Mouse (Mus musculus) MEL (cell line): ENCODE measurements around the gene Folr1. TPM values are rescaled to one million over a fixed set of nuclear protein-coding genes. Genes with fewer than 3 reads are reported as not detected.

ENCODE experiments used
- DNase-seq: peaks from one replicate; pipeline ENCODE4 v3.0.0; 2011; ENCODE audit warnings: low read depth, low spot score
- H3K27ac ChIP-seq: 2 replicates; pipeline ENCODE4 v1.5.1; 2012; ENCODE audit warnings: low read depth, mild to moderate bottlenecking, control low read depth, low read length, moderate library complexity; ENCODE audit not compliant: control insufficient read depth
- H3K27me3 ChIP-seq, 2 experiments: fragments of 150-350 bp in 1 of 2; sonication (generic) in 1 of 2; 2 replicates each; pipeline ENCODE4 v1.6.1; 2012; ENCODE audit warnings: low read length in 2 of 2, mild to moderate bottlenecking in 2 of 2, improper control_type of control experiment in 1 of 2, moderate library complexity in 1 of 2; ENCODE audit not compliant: insufficient read depth in 2 of 2, control insufficient read depth in 1 of 2
- H3K36me3 ChIP-seq, 2 experiments: 2 replicates each; pipeline ENCODE4 v1.6.1; 2012 to 2014; ENCODE audit warnings: low read length in 2 of 2, improper control_type of control experiment in 1 of 2, inconsistent platforms in 1 of 2, mild to moderate bottlenecking in 1 of 2; ENCODE audit not compliant: insufficient read depth in 2 of 2, control insufficient read depth in 1 of 2
- H3K4me1 ChIP-seq, 2 experiments: fragments of 150-350 bp in 1 of 2; sonication (generic) in 1 of 2; 2 replicates each; pipeline ENCODE4 v1.6.1; 2012; ENCODE audit warnings: low read length in 2 of 2, improper control_type of control experiment in 1 of 2, mild to moderate bottlenecking in 1 of 2; ENCODE audit not compliant: insufficient read depth in 2 of 2, control insufficient read depth in 1 of 2
- H3K4me3 ChIP-seq, 2 experiments: fragments of 150-350 bp in 1 of 2; sonication (generic) in 1 of 2; 2 replicates each; pipeline ENCODE4 v1.5.1; 2012; ENCODE audit warnings: low read depth in 2 of 2, low read length in 2 of 2, mild to moderate bottlenecking in 2 of 2, moderate library complexity in 2 of 2, control low read depth in 1 of 2, improper control_type of control experiment in 1 of 2; ENCODE audit not compliant: control insufficient read depth in 1 of 2, insufficient read depth in 1 of 2
- H3K79me2 ChIP-seq: 2 replicates; pipeline ENCODE4 v1.6.1; 2012; ENCODE audit warnings: mild to moderate bottlenecking, low read length, moderate library complexity; ENCODE audit not compliant: control insufficient read depth, poor library complexity, insufficient read depth
- H3K9ac ChIP-seq: 2 replicates; pipeline ENCODE4 v1.6.1; 2012; ENCODE audit warnings: low read depth, mild to moderate bottlenecking, control low read depth, low read length, moderate library complexity; ENCODE audit not compliant: control insufficient read depth, poor library complexity, severe bottlenecking
- H3K9me3 ChIP-seq: fragments of 150-350 bp; sonication (generic); replicated peaks from 2 replicates; pipeline ENCODE4 v1.6.1; 2012; ENCODE audit warnings: mild to moderate bottlenecking, low read length, improper control_type of control experiment, moderate library complexity; ENCODE audit not compliant: insufficient read depth
- CHD1 ChIP-seq: IDR thresholded peaks from 2 replicates; pipeline ENCODE4 v1.6.1; 2012; ENCODE audit warnings: low read depth, mild to moderate bottlenecking, inconsistent platforms, low read length, improper control_type of control experiment
- ETS1 ChIP-seq: IDR thresholded peaks from 2 replicates; pipeline ENCODE4 v1.6.1; 2012; ENCODE audit warnings: low read depth, mild to moderate bottlenecking, inconsistent platforms, low read length, improper control_type of control experiment, moderate library complexity
- GATA1 ChIP-seq: IDR thresholded peaks from 2 replicates; pipeline ENCODE4 v1.6.1; 2011; ENCODE audit warnings: low read depth, low read length, improper control_type of control experiment
- HCFC1 ChIP-seq: IDR thresholded peaks from 2 replicates; pipeline ENCODE4 v1.6.1; 2012; ENCODE audit warnings: low read depth, mild to moderate bottlenecking, inconsistent platforms, low read length, improper control_type of control experiment, moderate library complexity
- JUND ChIP-seq: IDR thresholded peaks from 2 replicates; pipeline ENCODE4 v1.6.1; 2011; ENCODE audit warnings: low read depth, mild to moderate bottlenecking, improper control_type of control experiment, low read length
- KAT2A ChIP-seq: conservative IDR thresholded peaks from 2 replicates; pipeline ENCODE4 v1.6.1; 2012; ENCODE audit warnings: low read depth, low read length, improper control_type of control experiment, inconsistent platforms
- MAX ChIP-seq: IDR thresholded peaks from 2 replicates; pipeline ENCODE4 v1.6.1; 2011; ENCODE audit warnings: low read length, improper control_type of control experiment
- MAZ ChIP-seq: IDR thresholded peaks from 2 replicates; pipeline ENCODE4 v1.6.1; 2012; ENCODE audit warnings: low read depth, mild to moderate bottlenecking, inconsistent platforms, low read length, improper control_type of control experiment
- MEF2A ChIP-seq: IDR thresholded peaks from 2 replicates; pipeline ENCODE4 v1.6.1; 2014; ENCODE audit warnings: low read depth, mild to moderate bottlenecking, inconsistent platforms, low read length, improper control_type of control experiment; ENCODE audit not compliant: poor library complexity, insufficient replicate concordance, severe bottlenecking; ENCODE audit errors: extremely low read depth
- MXI1 ChIP-seq: IDR thresholded peaks from 2 replicates; pipeline ENCODE4 v1.6.1; 2011; ENCODE audit warnings: mild to moderate bottlenecking, low read depth, low read length, improper control_type of control experiment
- MYC ChIP-seq: IDR thresholded peaks from 2 replicates; pipeline ENCODE4 v1.6.1; 2011; ENCODE audit warnings: low read depth, mild to moderate bottlenecking, low read length, improper control_type of control experiment, moderate library complexity
- NELFE ChIP-seq: IDR thresholded peaks from 2 replicates; pipeline ENCODE4 v1.6.1; 2011; ENCODE audit warnings: low read depth, low read length, improper control_type of control experiment
- NRF1 ChIP-seq: IDR thresholded peaks from 2 replicates; pipeline ENCODE4 v1.6.1; 2014; ENCODE audit warnings: low read depth, mild to moderate bottlenecking, inconsistent platforms, low read length, improper control_type of control experiment, moderate library complexity; ENCODE audit not compliant: poor library complexity, insufficient read depth, severe bottlenecking
- POLR2A ChIP-seq, 2 experiments: IDR thresholded peaks; 2 replicates each; pipeline ENCODE4 v1.6.1; 2011 to 2012; ENCODE audit warnings: low read length in 2 of 2, mild to moderate bottlenecking in 2 of 2, control low read depth in 1 of 2, improper control_type of control experiment in 1 of 2, low read depth in 1 of 2, moderate library complexity in 1 of 2; ENCODE audit not compliant: control insufficient read depth in 1 of 2, insufficient read depth in 1 of 2, poor library complexity in 1 of 2
- POLR2AphosphoS2 ChIP-seq: IDR thresholded peaks from 2 replicates; pipeline ENCODE4 v1.6.1; 2011; ENCODE audit warnings: low read length, improper control_type of control experiment
- POLR2AphosphoS5 ChIP-seq: IDR thresholded peaks from 2 replicates; pipeline ENCODE4 v1.6.1; 2012; ENCODE audit warnings: low read depth, borderline replicate concordance, mild to moderate bottlenecking, inconsistent platforms, low read length, moderate library complexity, mixed read lengths
- RAD21 ChIP-seq: IDR thresholded peaks from 2 replicates; pipeline ENCODE4 v1.6.1; 2011; ENCODE audit warnings: mild to moderate bottlenecking, low read depth, low read length, improper control_type of control experiment
- RCOR1 ChIP-seq: IDR thresholded peaks from 2 replicates; pipeline ENCODE4 v1.6.1; 2012; ENCODE audit warnings: low read depth, mild to moderate bottlenecking, inconsistent platforms, low read length, improper control_type of control experiment
- SIN3A ChIP-seq: IDR thresholded peaks from 2 replicates; pipeline ENCODE4 v1.6.1; 2012; ENCODE audit warnings: low read length, improper control_type of control experiment, inconsistent platforms
- UBTF ChIP-seq: IDR thresholded peaks from 2 replicates; pipeline ENCODE4 v1.6.1; 2012; ENCODE audit warnings: low read depth, mild to moderate bottlenecking, inconsistent platforms, low read length, improper control_type of control experiment, moderate library complexity, borderline replicate concordance; ENCODE audit not compliant: insufficient read depth
- USF1 ChIP-seq: IDR thresholded peaks from 2 replicates; pipeline ENCODE4 v1.6.1; 2014; ENCODE audit warnings: low read depth, mild to moderate bottlenecking, inconsistent platforms, low read length, improper control_type of control experiment, moderate library complexity
- ZC3H11A ChIP-seq: IDR thresholded peaks from 2 replicates; pipeline ENCODE4 v1.6.1; 2012; ENCODE audit warnings: low read depth, mild to moderate bottlenecking, inconsistent platforms, low read length, improper control_type of control experiment
- ZKSCAN1 ChIP-seq: IDR thresholded peaks from 2 replicates; pipeline ENCODE4 v1.6.1; 2012; ENCODE audit warnings: low read depth, mild to moderate bottlenecking, inconsistent platforms, low read length, improper control_type of control experiment, moderate library complexity
- ZMIZ1 ChIP-seq: IDR thresholded peaks from 2 replicates; pipeline ENCODE4 v1.6.1; 2012; ENCODE audit warnings: low read depth, mild to moderate bottlenecking, inconsistent platforms, low read length, improper control_type of control experiment, moderate library complexity
- ZNF384 ChIP-seq: IDR thresholded peaks from 2 replicates; pipeline ENCODE4 v1.6.1; 2012; ENCODE audit warnings: low read depth, mild to moderate bottlenecking, inconsistent platforms, low read length, improper control_type of control experiment
- polyA plus RNA-seq, 2 experiments: library from polyadenylated mRNA; stranded (reverse) in 1 of 2; unstranded in 1 of 2; fragments of >175 nt in 1 of 2; fragments of >200 nt in 1 of 2; gene quantifications; 2 replicates each; pipeline versions ENCODE4 v1.2.1 to v1.2.4; 2012; ENCODE audit warnings: low replicate concordance in 2 of 2, low read depth in 1 of 2; ENCODE audit not compliant: insufficient read length in 2 of 2, insufficient read depth in 1 of 2, missing spikeins in 1 of 2
- total RNA-seq: library from RNA; depleted of rRNA; stranded (reverse); fragments of 300-350 nt; gene quantifications from 2 replicates; pipeline ENCODE4 v1.2.3, GENCODE M21; 2012

The Folr1 gene
- total and polyA plus RNA-seq, 3 experiments = 0.07 to 0.12 TPM; not detected in 1

GRCm38 (mm10) chr7:101875978-101876377, 5.4 kb upstream of the Folr1 start:
- H3K36me3 ChIP-seq = no peaks in the 10 kb centered on the region
- H3K4me3 ChIP-seq = no peak overlapping the region
- DNase-seq = no peak
- no peak overlapping the region for H3K9ac ChIP-seq
- no peaks in the 10 kb centered on the region for H3K4me1 ChIP-seq
- H3K79me2 ChIP-seq = no peaks in the 10 kb centered on the region
- H3K27ac ChIP-seq = no peak overlapping the region
- H3K27me3 ChIP-seq = no peaks in the 10 kb centered on the region; a peak in 1 of 4 replicates
- TF ChIP-seq NELFE (no peak), JUND (no peak), MYC (no peak), ZC3H11A (no peak), POLR2A (IDR thresholded peaks at IDR 0.05; ENCODE audit: control insufficient read depth in 1 of 2, insufficient read depth in 1 of 2, low read depth in 1 of 2, low read length in 2 of 2, poor library complexity in 1 of 2) (no peak)
- no peaks in the 10 kb centered on the region for H3K9me3 ChIP-seq

GRCm38 (mm10) chr7:101871296-101871695, 708 bp upstream of the Folr1 start:
- no peak overlapping the region for H3K4me3 ChIP-seq

GRCm38 (mm10) chr7:101869163-101869500, 1.5 kb downstream of the Folr1 start:
- Histone ChIP-seq H3K4me3 (no peak overlapping the region), H3K27ac (no peak overlapping the region), H3K4me1 (no peaks in the 10 kb centered on the region), H3K9ac (no peak overlapping the region), H3K79me2 (no peaks in the 10 kb centered on the region), H3K36me3 (no peaks in the 10 kb centered on the region), H3K27me3 (no peaks in the 10 kb centered on the region; a peak in 1 of 4 replicates), H3K9me3 (no peaks in the 10 kb centered on the region)
- DNase-seq = no peak
- no peak for TF ChIP-seq ETS1
- TF ChIP-seq MAZ = no peak
- no peak for TF ChIP-seq MYC
- no peak for TF ChIP-seq CHD1
- no peak for TF ChIP-seq HCFC1
- no peak for TF ChIP-seq ZNF384
- no peak for TF ChIP-seq POLR2AphosphoS5
- no peak for TF ChIP-seq RCOR1
- TF ChIP-seq USF1 = no peak
- TF ChIP-seq NRF1 = no peak
- TF ChIP-seq MXI1 = no peak
- no peak for TF ChIP-seq ZKSCAN1
- TF ChIP-seq RAD21 = no peak

More at GRCm38 (mm10) chr7:101871296-101871695, 708 bp upstream of the Folr1 start:
- TF ChIP-seq MYC = no peak
- TF ChIP-seq POLR2AphosphoS2 = no peak
- TF ChIP-seq SIN3A = no peak
- TF ChIP-seq ZMIZ1 = no peak
- no peak for TF ChIP-seq KAT2A
- TF ChIP-seq HCFC1 = no peak
- TF ChIP-seq MEF2A = no peak
- TF ChIP-seq UBTF = no peak
- TF ChIP-seq GATA1 = no peak
- TF ChIP-seq CHD1 = no peak
- no peak for TF ChIP-seq ETS1
- no peak for TF ChIP-seq POLR2A (IDR thresholded peaks at IDR 0.05; ENCODE audit: control insufficient read depth in 1 of 2, insufficient read depth in 1 of 2, low read depth in 1 of 2, low read length in 2 of 2, poor library complexity in 1 of 2)
- no peak for TF ChIP-seq MAZ
- no peak for TF ChIP-seq MAX
- TF ChIP-seq, all 39 proteins: peak for 0
- Histone ChIP-seq H3K9me3 (no peaks in the 10 kb centered on the region), H3K9ac (no peak overlapping the region), H3K36me3 (no peaks in the 10 kb centered on the region), H3K79me2 (no peaks in the 10 kb centered on the region), H3K27ac (no peak overlapping the region), H3K4me1 (no peaks in the 10 kb centered on the region), H3K27me3 (no peaks in the 10 kb centered on the region; a peak in 2 of 4 replicates)
- no peak for DNase-seq
